Mouse (Mus musculus) layer of hippocampus, adult 2 months (tissue): Measurements from ENCODE around the gene Fam151b. TPM values are rescaled to one million over a fixed set of nuclear protein-coding genes. Genes with fewer than 3 reads are reported as not detected.

Experiments
- DNase-seq, 2 experiments: peaks; one replicate each; pipeline ENCODE4 v3.0.0; 2022; ENCODE audit warnings: low spot score in 2 of 2
- H3K27ac ChIP-seq: fragments of 200-600 bp; 2 replicates; pipeline ENCODE4 v1.8.1; 2022
- H3K4me3 ChIP-seq: fragments of 200-600 bp; 2 replicates; pipeline ENCODE4 v1.8.1; 2022; ENCODE audit warnings: mild to moderate bottlenecking
- CTCF ChIP-seq: fragments of 200-600 bp; conservative IDR thresholded peaks from 2 replicates; pipeline ENCODE4 v1.8.1; 2022; ENCODE audit warnings: antibody characterized with exemption, mild to moderate bottlenecking, moderate library complexity
- total RNA-seq, 2 experiments: library from RNA; stranded (reverse); gene quantifications; 2 replicates each; pipeline ENCODE4 v1.2.3; 2021

Gene Fam151b
- total RNA-seq, 2 experiments from 2014 or later = 8.8 to 10.7 TPM

GRCm38 (mm10) chr13:92464698-92465097 is 19.1 kb downstream of the Fam151b start:
- no peak overlapping the region for H3K27ac ChIP-seq
- H3K4me3 ChIP-seq = no peak overlapping the region
- TF ChIP-seq CTCF = no peak
- no peak for DNase-seq

DNA sequence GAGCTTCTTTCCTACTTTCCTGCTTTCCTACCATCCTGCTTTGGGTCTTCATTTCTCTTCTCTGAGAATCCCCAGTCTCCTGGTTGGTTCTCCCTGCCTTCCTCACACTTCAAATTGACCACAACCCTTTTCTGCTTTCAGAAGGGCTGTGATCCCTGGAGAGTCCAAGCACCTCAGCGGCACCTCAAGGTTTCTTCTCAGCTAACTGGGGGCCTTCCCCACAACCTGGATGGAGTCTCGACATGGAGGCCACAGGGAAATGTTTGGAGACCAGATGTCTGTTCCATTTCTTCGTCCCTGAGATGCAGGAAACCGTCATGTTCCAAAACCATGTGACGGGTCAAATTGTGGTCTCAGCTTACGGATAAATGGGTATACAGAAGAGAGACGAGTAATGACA is 36.9 kb downstream of the Fam151b start:
- TF ChIP-seq CTCF = no peak
- Histone ChIP-seq H3K4me3 (no peak overlapping the region), H3K27ac (no peak overlapping the region)
- no peak for DNase-seq

- H3K4me3 ChIP-seq = no peak overlapping the region
- H3K27ac ChIP-seq = no peak overlapping the region
- DNase-seq = no peak
- TF ChIP-seq CTCF = no peak
Observed at GRCm38 (mm10) chr13:92440286-92440685, 43.5 kb downstream of the Fam151b start.

- TF ChIP-seq CTCF = no peak
- DNase-seq = no peak
- Histone ChIP-seq H3K4me3 (no peak overlapping the region), H3K27ac (no peak overlapping the region)
Observed at GRCm38 (mm10) chr13:92438656-92439055, 45.2 kb downstream of the Fam151b start.

GRCm38 (mm10) chr13:92427351-92427855 is 56.4 kb downstream of the Fam151b start:
- H3K27ac ChIP-seq = no peak overlapping the region
- no peak for DNase-seq
- no peak for TF ChIP-seq CTCF
- peak overlapping the region; percentile 68 for H3K4me3 ChIP-seq

GRCm38 (mm10) chr13:92426294-92427051 is 57.3 kb downstream of the Fam151b start:
- Histone ChIP-seq H3K4me3 (peak overlapping the region; percentile 68), H3K27ac (peak overlapping the region; percentile 46; the same call in 1 of the 2 replicates)
- TF ChIP-seq CTCF = no peak
- DNase-seq = peak in 1 of 2 experiments; percentile 2

- Histone ChIP-seq H3K27ac (peak within 1 kb of the TSS; percentile 46; the same call in 1 of the 2 replicates), H3K4me3 (peak within 1 kb of the TSS; percentile 68)
- TF ChIP-seq CTCF = no peak
- peak; percentile 21 to 31 for DNase-seq
Observed at GRCm38 (mm10) chr13:92425758-92426264, 58.0 kb downstream of the Fam151b start, which contains the start of gene Ankrd34b. Gene Ankrd34b (plus strand): TSS chr13:92425896.

- Histone ChIP-seq H3K4me3 (no peak overlapping the region), H3K27ac (no peak overlapping the region)
- no peak for DNase-seq
- TF ChIP-seq CTCF = no peak
Observed at GRCm38 (mm10) chr13:92423711-92424110, 60.1 kb downstream of the Fam151b start.

DNA sequence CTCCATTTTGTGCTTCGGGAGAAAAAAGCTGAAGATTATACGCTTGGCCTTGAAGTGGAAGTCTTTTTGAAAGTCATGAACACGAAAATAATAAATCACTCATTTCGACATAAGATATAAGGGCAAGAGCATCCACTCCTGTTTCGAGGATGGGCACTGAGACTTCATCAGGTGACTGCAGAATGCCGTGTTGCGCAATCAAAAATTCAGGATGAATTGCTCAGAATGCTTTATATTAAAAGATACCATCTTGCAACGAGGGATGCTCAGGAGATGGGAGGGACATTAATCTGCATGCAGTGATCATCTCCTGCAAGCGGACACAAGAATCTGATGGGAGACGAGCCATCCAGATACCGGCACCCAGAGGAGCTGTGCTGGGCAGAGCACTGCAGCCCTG is 64.2 kb downstream of the Fam151b start:
- no peak overlapping the region for H3K27ac ChIP-seq
- no peak for DNase-seq
- no peak for TF ChIP-seq CTCF
- H3K4me3 ChIP-seq = no peak overlapping the region

DNA sequence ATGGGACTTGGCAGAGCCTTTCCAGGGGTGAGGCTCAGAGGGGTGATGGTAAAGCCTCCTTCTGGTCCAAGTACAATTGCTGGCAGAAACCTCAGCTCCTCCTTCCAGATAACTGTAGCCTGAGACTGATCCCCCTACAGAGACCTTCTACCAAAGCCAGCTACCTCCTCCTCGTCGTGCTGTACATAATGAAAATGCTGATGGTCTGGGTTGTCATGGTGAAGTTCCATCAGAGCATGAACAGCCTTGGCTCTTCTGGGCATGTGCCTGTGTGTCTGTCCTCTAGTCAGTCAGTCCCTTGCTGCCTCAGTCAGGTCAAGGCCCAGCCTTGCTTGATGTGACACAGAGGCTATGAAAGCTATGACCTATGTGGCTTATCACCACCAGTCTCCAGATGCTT is 73.3 kb downstream of the Fam151b start:
- TF ChIP-seq CTCF = no peak
- DNase-seq = no peak
- Histone ChIP-seq H3K27ac (no peak overlapping the region), H3K4me3 (no peak overlapping the region)

- DNase-seq = no peak
- no peak overlapping the region for H3K27ac ChIP-seq
- H3K4me3 ChIP-seq = no peak overlapping the region
- no peak for TF ChIP-seq CTCF
Observed at GRCm38 (mm10) chr13:92403496-92403895, 80.3 kb downstream of the Fam151b start.

- no peak for TF ChIP-seq CTCF
- DNase-seq = no peak
- no peak overlapping the region for H3K4me3 ChIP-seq
- no peak overlapping the region for H3K27ac ChIP-seq
Observed at GRCm38 (mm10) chr13:92402063-92402462, 81.8 kb downstream of the Fam151b start.

Other genes with a start within 250 kb of the Fam151b start
- gene Gm20379, start 178.0 kb downstream of the Fam151b start, total RNA-seq = not detected
- 1 to 10 TPM; 1.3 to 1.5 TPM for gene Dhfr, start 129.3 kb downstream of the Fam151b start, total RNA-seq
- 10 to 100 TPM; 24.6 to 27.8 TPM for gene Msh3, start 129.0 kb downstream of the Fam151b start, total RNA-seq
- gene Ankrd34b, start 58.1 kb downstream of the Fam151b start, total RNA-seq = 10 to 100 TPM; 12.7 to 14.0 TPM
- 10 to 100 TPM; 16.9 to 21.0 TPM for gene Zfyve16, start 46.9 kb upstream of the Fam151b start, total RNA-seq
- gene Spz1, start 92.2 kb upstream of the Fam151b start, total RNA-seq = not detected
- 10 to 100 TPM; 67.1 to 72.1 TPM for gene Serinc5, start 127.1 kb upstream of the Fam151b start, total RNA-seq